Mouse (Mus musculus): ENCODE data around the gene Anks3. TPM values are rescaled to one million over a fixed set of nuclear protein-coding genes. Genes with fewer than 3 reads are reported as not detected.

Anks3 gene
- polyA plus RNA-seq, 1 experiment from 2014 or later: 18.0 TPM

DNA sequence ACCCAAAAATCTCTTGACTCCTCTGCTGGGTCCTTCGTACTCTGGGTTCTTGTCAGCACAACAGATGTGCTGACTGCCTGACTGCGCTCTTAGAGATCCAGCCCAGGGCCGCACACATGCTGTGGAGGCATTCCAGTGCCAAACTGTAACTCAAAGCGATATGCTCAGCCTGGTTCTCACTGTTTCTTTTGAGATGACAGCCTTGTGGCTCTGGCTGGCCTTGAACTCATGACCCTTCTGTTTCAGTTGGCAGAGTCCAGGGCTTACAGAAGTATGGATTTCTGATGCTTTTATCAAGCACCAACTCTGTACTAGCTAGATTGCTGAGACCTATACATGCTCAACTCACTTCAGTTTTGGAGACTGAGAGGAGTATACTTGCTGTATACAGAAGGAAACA, 29.3 kb upstream of the Anks3 start:
- no peak for ATAC-seq
- no peak for TF ChIP-seq CTCF (IDR thresholded peaks at IDR 0.05; ENCODE audit: low read depth)
- no peak overlapping the region for H3K9ac ChIP-seq (ENCODE audit: low read depth, low read length)
- WGBS: 87% methylated on average over 4 of the region's 4 CpGs
- H3K27me3 ChIP-seq (replicated peaks; ENCODE audit: control insufficient read depth, insufficient read depth, low read length): no peaks in the 10 kb centered on the region
- no peak overlapping the region for H3K4me2 ChIP-seq (replicated peaks; ENCODE audit: low read depth)
- no peak overlapping the region for H3K27ac ChIP-seq (ENCODE audit: low read depth, low read length)
- no peaks in the 10 kb centered on the region for H3K36me3 ChIP-seq (ENCODE audit: control insufficient read depth, insufficient read depth)
- H3K4me3 ChIP-seq (ENCODE audit: low read depth, low read length): no peak overlapping the region
- no peaks in the 10 kb centered on the region for H3K9me3 ChIP-seq (ENCODE audit: control insufficient read depth)
- H3K4me1 ChIP-seq (replicated peaks; ENCODE audit: control insufficient read depth, insufficient read depth, low read length): 0 out of 2 replicates have a peak, but pooled peaks cover 6% of the 10 kb centered on the region

DNA sequence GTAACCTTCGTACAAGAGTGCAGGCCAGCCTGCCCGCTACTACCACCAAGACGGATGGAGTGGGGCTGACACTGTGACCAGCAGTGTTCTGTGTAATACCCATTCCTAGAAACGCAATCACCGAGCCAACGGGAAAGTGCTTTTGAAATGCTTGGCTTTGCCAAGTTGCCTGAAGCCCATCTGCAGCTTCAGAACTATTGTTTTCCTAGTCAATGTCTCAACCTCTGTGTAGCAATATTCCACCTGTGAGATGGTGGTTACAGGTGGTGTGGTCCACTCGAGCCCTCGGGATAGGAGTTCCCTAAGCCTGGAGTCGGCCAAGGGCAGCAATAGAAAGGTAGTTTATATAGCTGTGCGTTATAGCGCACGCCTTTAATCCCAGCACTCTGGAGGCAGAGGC, 20.7 kb upstream of the Anks3 start:
- 91% methylated on average over 12 of the region's 12 CpGs for WGBS
- Histone ChIP-seq H3K4me1 (replicated peaks; ENCODE audit: control insufficient read depth, insufficient read depth, low read length) (no peaks in the 10 kb centered on the region), H3K9ac (ENCODE audit: low read depth, low read length) (no peak overlapping the region), H3K4me2 (replicated peaks; ENCODE audit: low read depth) (no peak overlapping the region), H3K4me3 (ENCODE audit: low read depth, low read length) (no peak overlapping the region), H3K27ac (ENCODE audit: low read depth, low read length) (no peak overlapping the region), H3K27me3 (replicated peaks; ENCODE audit: control insufficient read depth, insufficient read depth, low read length) (no peaks in the 10 kb centered on the region), H3K36me3 (ENCODE audit: control insufficient read depth, insufficient read depth) (no peaks in the 10 kb centered on the region), H3K9me3 (ENCODE audit: control insufficient read depth) (no peaks in the 10 kb centered on the region)
- TF ChIP-seq CTCF (IDR thresholded peaks at IDR 0.05; ENCODE audit: low read depth): no peak
- no peak for ATAC-seq

DNA sequence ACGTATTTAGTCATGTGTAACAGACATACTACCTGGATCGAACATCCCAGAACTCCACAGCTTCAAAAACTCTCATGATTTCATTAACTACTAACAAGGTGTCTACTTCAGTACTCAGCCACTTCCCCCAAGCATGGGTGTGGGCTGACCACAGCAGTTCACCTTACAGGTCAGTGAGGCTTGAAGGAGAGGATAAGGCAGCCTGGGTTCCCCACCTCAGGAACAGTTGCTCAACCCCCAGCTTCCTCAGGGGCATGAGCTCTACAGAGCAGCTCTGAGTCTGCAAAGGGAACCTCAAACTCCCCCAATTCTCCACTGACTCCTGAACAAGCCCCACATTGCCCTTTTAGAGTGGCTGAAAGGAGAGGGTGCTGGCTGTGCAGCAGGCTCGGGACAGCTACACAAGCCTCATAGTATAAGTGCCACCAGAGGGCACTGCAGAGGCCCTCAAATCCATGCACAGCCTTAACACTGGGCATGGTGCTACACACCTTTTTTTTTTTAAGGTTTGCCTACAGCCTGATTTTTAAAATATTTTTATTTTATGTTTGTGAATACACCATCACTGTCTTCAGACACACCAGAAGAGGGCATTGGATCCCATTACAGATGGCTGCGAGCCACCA, 15.9 kb upstream of the Anks3 start:
- 66% methylated on average over 4 of the region's 4 CpGs for WGBS
- Histone ChIP-seq H3K9ac (ENCODE audit: low read depth, low read length) (no peak overlapping the region), H3K36me3 (ENCODE audit: control insufficient read depth, insufficient read depth) (no peaks in the 10 kb centered on the region), H3K4me1 (replicated peaks; ENCODE audit: control insufficient read depth, insufficient read depth, low read length) (no peaks in the 10 kb centered on the region), H3K27me3 (replicated peaks; ENCODE audit: control insufficient read depth, insufficient read depth, low read length) (no peaks in the 10 kb centered on the region), H3K4me2 (replicated peaks; ENCODE audit: low read depth) (no peak overlapping the region), H3K9me3 (ENCODE audit: control insufficient read depth) (no peaks in the 10 kb centered on the region), H3K27ac (ENCODE audit: low read depth, low read length) (no peak overlapping the region), H3K4me3 (ENCODE audit: low read depth, low read length) (no peak overlapping the region)
- ATAC-seq: no peak; the same call in 1 of the 2 replicates
- peak; percentile 77 for TF ChIP-seq CTCF (IDR thresholded peaks at IDR 0.05; ENCODE audit: low read depth)

DNA sequence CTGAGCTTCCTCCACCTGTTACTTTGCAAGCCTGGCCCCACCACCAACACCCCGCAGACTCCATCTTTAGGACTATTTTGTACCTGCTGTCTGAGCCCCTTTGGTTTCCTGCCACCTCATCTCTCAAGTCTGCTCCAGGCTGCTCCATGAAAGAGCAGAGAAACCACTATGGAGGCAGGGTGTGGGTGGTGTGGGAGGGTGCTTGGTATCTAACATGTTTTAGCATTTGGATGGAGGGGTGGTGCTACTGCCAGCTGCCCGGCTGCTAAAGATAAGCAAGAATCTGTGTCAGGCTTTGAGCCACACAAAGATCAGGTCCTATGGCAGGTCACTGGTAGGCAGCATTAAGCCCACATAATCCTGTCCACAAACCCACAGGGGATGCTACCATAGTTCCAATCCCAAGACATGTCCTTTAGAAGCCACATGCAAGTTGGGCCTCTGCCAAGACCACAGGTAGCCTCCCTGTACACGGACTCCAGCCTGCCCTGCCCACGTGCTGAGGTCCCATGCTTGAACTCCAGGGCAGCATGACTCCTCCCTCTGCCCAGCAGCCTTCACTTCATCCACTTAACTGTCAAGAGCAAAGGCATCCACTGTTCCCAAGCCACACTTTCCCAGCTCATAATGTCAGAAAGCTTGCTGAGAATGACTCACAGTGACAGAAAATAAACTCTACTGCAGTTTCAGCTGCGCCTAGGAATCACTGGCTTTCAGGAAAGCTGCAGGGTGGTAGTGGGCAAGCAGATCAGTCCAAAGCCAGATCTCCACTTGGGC, 14.5 kb upstream of the Anks3 start:
- no peak for TF ChIP-seq CTCF (IDR thresholded peaks at IDR 0.05; ENCODE audit: low read depth)
- H3K4me1 ChIP-seq (replicated peaks; ENCODE audit: control insufficient read depth, insufficient read depth, low read length): no peaks in the 10 kb centered on the region
- 52% methylated on average over 5 of the region's 5 CpGs for WGBS
- no peak overlapping the region for H3K9ac ChIP-seq (ENCODE audit: low read depth, low read length)
- no peak overlapping the region for H3K27ac ChIP-seq (ENCODE audit: low read depth, low read length)
- H3K4me2 ChIP-seq (replicated peaks; ENCODE audit: low read depth): no peak overlapping the region
- H3K27me3 ChIP-seq (replicated peaks; ENCODE audit: control insufficient read depth, insufficient read depth, low read length): no peaks in the 10 kb centered on the region
- no peaks in the 10 kb centered on the region for H3K36me3 ChIP-seq (ENCODE audit: control insufficient read depth, insufficient read depth)
- no peak for ATAC-seq
- no peak overlapping the region for H3K4me3 ChIP-seq (ENCODE audit: low read depth, low read length)
- no peaks in the 10 kb centered on the region for H3K9me3 ChIP-seq (ENCODE audit: control insufficient read depth)

DNA sequence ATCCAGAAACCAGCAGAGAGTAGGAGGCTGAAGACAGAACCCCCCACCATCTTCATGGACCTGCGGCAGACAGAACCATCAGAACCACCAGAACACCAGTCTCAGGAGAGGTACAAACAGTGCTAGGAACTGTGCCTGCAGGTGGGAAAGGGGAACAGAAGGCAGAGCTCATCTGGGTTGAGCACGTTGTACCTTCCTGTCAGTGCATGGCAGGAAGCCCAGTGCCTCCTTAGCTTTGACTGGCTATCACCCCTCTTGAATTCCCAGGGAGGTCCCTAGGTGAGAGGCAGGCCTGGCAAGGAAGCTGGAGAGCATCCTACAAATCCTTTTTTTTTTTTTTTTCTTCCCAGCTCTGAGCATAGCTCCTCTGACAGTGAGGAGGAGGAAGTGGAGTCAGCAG, 12.2 kb upstream of the Anks3 start:
- no peaks in the 10 kb centered on the region for H3K36me3 ChIP-seq (ENCODE audit: control insufficient read depth, insufficient read depth)
- H3K9ac ChIP-seq (ENCODE audit: low read depth, low read length): no peak overlapping the region
- H3K27ac ChIP-seq (ENCODE audit: low read depth, low read length): no peak overlapping the region
- TF ChIP-seq CTCF (IDR thresholded peaks at IDR 0.05; ENCODE audit: low read depth): no peak
- no peaks in the 10 kb centered on the region for H3K27me3 ChIP-seq (replicated peaks; ENCODE audit: control insufficient read depth, insufficient read depth, low read length)
- no peaks in the 10 kb centered on the region for H3K4me1 ChIP-seq (replicated peaks; ENCODE audit: control insufficient read depth, insufficient read depth, low read length)
- no peak for ATAC-seq
- no peak overlapping the region for H3K4me3 ChIP-seq (ENCODE audit: low read depth, low read length)
- WGBS: 74% methylated on average over 2 of the region's 2 CpGs
- no peak overlapping the region for H3K4me2 ChIP-seq (replicated peaks; ENCODE audit: low read depth)
- no peaks in the 10 kb centered on the region for H3K9me3 ChIP-seq (ENCODE audit: control insufficient read depth)

DNA sequence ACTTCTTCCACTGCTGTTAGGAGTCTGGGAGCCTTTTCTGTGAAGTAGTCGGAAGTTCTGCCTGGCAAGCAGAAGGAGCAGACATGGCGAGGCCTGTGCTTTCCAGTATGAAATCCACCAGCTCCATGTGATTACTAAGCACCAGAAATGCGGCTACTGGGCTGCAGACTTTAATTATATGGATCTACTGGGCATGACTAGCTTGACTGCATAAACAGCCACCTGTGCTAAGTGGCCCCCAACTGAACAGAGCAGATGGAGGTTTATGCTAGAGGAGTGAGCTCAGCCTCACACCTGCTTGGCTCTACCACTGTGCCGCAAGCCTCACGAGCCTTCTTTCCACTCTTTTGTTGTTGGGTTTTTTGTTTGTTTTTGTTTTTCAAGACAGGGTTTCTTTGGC, 10.5 kb upstream of the Anks3 start:
- Histone ChIP-seq H3K4me3 (ENCODE audit: low read depth, low read length) (no peak overlapping the region), H3K27ac (ENCODE audit: low read depth, low read length) (no peak overlapping the region), H3K36me3 (ENCODE audit: control insufficient read depth, insufficient read depth) (no peaks in the 10 kb centered on the region), H3K4me1 (replicated peaks; ENCODE audit: control insufficient read depth, insufficient read depth, low read length) (no peaks in the 10 kb centered on the region), H3K9me3 (ENCODE audit: control insufficient read depth) (no peaks in the 10 kb centered on the region), H3K4me2 (replicated peaks; ENCODE audit: low read depth) (no peak overlapping the region), H3K9ac (ENCODE audit: low read depth, low read length) (no peak overlapping the region), H3K27me3 (replicated peaks; ENCODE audit: control insufficient read depth, insufficient read depth, low read length) (no peaks in the 10 kb centered on the region)
- TF ChIP-seq CTCF (IDR thresholded peaks at IDR 0.05; ENCODE audit: low read depth): no peak
- no peak for ATAC-seq
- WGBS: 88% methylated on average over 5 of the region's 5 CpGs
